Mouse (Mus musculus): ENCODE results near the gene Nrsn1. TPM values are rescaled to one million over a fixed set of nuclear protein-coding genes. Genes with fewer than 3 reads are reported as not detected.

Nrsn1 gene
- polyA plus RNA-seq, 1 experiment = not detected

GRCm38 (mm10) chr13:25254478-25255263, 15.6 kb downstream of the Nrsn1 start:
- no peaks in the 10 kb centered on the region for H3K4me1 ChIP-seq (ENCODE audit: control insufficient read depth, insufficient read depth, low read length)
- H3K27ac ChIP-seq (ENCODE audit: insufficient read depth, low read depth, low read length) = no peak overlapping the region
- no peak overlapping the region for H3K4me3 ChIP-seq (ENCODE audit: insufficient read depth, low read length)
- TF ChIP-seq POLR2A (IDR thresholded peaks at IDR 0.05; ENCODE audit: borderline replicate concordance, low read depth, low read length) (no peak), CTCF (IDR thresholded peaks at IDR 0.05; ENCODE audit: low read depth, low read length) (no peak)

GRCm38 (mm10) chr13:25251893-25252292, 18.4 kb downstream of the Nrsn1 start:
- H3K4me1 ChIP-seq (ENCODE audit: control insufficient read depth, insufficient read depth, low read length) = no peaks in the 10 kb centered on the region
- TF ChIP-seq POLR2A (IDR thresholded peaks at IDR 0.05; ENCODE audit: borderline replicate concordance, low read depth, low read length) = no peak
- no peak for TF ChIP-seq CTCF (IDR thresholded peaks at IDR 0.05; ENCODE audit: low read depth, low read length)
- H3K27ac ChIP-seq (ENCODE audit: insufficient read depth, low read depth, low read length) = no peak overlapping the region
- H3K4me3 ChIP-seq (ENCODE audit: insufficient read depth, low read length) = no peak overlapping the region

GRCm38 (mm10) chr13:25220186-25220787, 50.0 kb downstream of the Nrsn1 start:
- Histone ChIP-seq H3K4me1 (ENCODE audit: control insufficient read depth, insufficient read depth, low read length) (no peaks in the 10 kb centered on the region), H3K4me3 (ENCODE audit: insufficient read depth, low read length) (no peak overlapping the region), H3K27ac (ENCODE audit: insufficient read depth, low read depth, low read length) (no peak overlapping the region)
- TF ChIP-seq CTCF (IDR thresholded peaks at IDR 0.05; ENCODE audit: low read depth, low read length) (no peak), POLR2A (IDR thresholded peaks at IDR 0.05; ENCODE audit: borderline replicate concordance, low read depth, low read length) (no peak)

- H3K4me3 ChIP-seq (ENCODE audit: insufficient read depth, low read length) = no peak overlapping the region
- TF ChIP-seq POLR2A (IDR thresholded peaks at IDR 0.05; ENCODE audit: borderline replicate concordance, low read depth, low read length) = no peak
- TF ChIP-seq CTCF (IDR thresholded peaks at IDR 0.05; ENCODE audit: low read depth, low read length) = no peak
- no peak overlapping the region for H3K27ac ChIP-seq (ENCODE audit: insufficient read depth, low read depth, low read length)
- H3K4me1 ChIP-seq (ENCODE audit: control insufficient read depth, insufficient read depth, low read length) = no peaks in the 10 kb centered on the region
Measured at GRCm38 (mm10) chr13:25218394-25218793, 51.9 kb downstream of the Nrsn1 start.

- Histone ChIP-seq H3K4me3 (ENCODE audit: insufficient read depth, low read length) (no peak overlapping the region), H3K4me1 (ENCODE audit: control insufficient read depth, insufficient read depth, low read length) (no peaks in the 10 kb centered on the region), H3K27ac (ENCODE audit: insufficient read depth, low read depth, low read length) (no peak overlapping the region)
- TF ChIP-seq POLR2A (IDR thresholded peaks at IDR 0.05; ENCODE audit: borderline replicate concordance, low read depth, low read length) = no peak
- no peak for TF ChIP-seq CTCF (IDR thresholded peaks at IDR 0.05; ENCODE audit: low read depth, low read length)
Measured at GRCm38 (mm10) chr13:25206950-25207349, 63.4 kb downstream of the Nrsn1 start.

Other genes with a start within 250 kb of the Nrsn1 start
- not detected in 2 replicates for gene Dcdc2a, start 214.5 kb downstream of the Nrsn1 start, polyA plus RNA-seq (2012; ENCODE audit: insufficient read depth, insufficient read length, missing spikeins)

All from bone marrow macrophage, adult 2 months (primary cell).